Mouse (Mus musculus) small intestine, adult 2 months (tissue): ENCODE results near the gene Dsp. TPM values are rescaled to one million over a fixed set of nuclear protein-coding genes. Genes with fewer than 3 reads are reported as not detected.

Experiments
- H3K27ac ChIP-seq: fragments of 200-500 bp; 2 replicates; pipeline ENCODE4 v1.5.1; 2012; ENCODE audit warnings: low read depth, low read length, control low read depth, inconsistent platforms; ENCODE audit not compliant: insufficient read depth
- H3K27me3 ChIP-seq: fragments of 200-500 bp; 2 replicates; pipeline ENCODE4 v1.6.1; 2012; ENCODE audit warnings: mild to moderate bottlenecking, moderate library complexity, low read length, inconsistent platforms; ENCODE audit not compliant: control insufficient read depth, insufficient read depth
- H3K36me3 ChIP-seq: fragments of 200-500 bp; 2 replicates; pipeline ENCODE4 v1.6.1; 2012; ENCODE audit warnings: mild to moderate bottlenecking, low read length, control low read depth, inconsistent platforms; ENCODE audit not compliant: control insufficient read depth, insufficient read depth
- H3K4me1 ChIP-seq: fragments of 200-500 bp; 2 replicates; pipeline ENCODE4 v1.6.1; 2012; ENCODE audit warnings: low read length, inconsistent platforms, mixed read lengths; ENCODE audit not compliant: control insufficient read depth, insufficient read depth, insufficient read length
- H3K4me3 ChIP-seq: fragments of 200-500 bp; 2 replicates; pipeline ENCODE4 v1.5.1; 2012; ENCODE audit warnings: low read depth, mild to moderate bottlenecking, control low read depth, inconsistent platforms, low read length, moderate library complexity
- CTCF ChIP-seq: fragments of 200-500 bp; IDR thresholded peaks from 2 replicates; pipeline ENCODE4 v1.5.1; 2012; ENCODE audit warnings: low read depth, mild to moderate bottlenecking, control low read depth, inconsistent platforms, low read length, moderate library complexity, mixed read lengths; ENCODE audit not compliant: insufficient replicate concordance, insufficient read length; ENCODE audit errors: extremely low read depth
- POLR2A ChIP-seq: fragments of 200-500 bp; IDR thresholded peaks from 2 replicates; pipeline ENCODE4 v1.6.1; 2012; ENCODE audit warnings: low read depth, mild to moderate bottlenecking, control low read depth, inconsistent platforms, low read length, moderate library complexity
- WGBS: fragments of 180-500 bp; shearing (Covaris S2); methylation state at CpG from one replicate; pipeline ENCODE4 v1.1.7; 2018; 5-methylcytosine and 5-hydroxymethylcytosine counted together
- polyA plus RNA-seq: library from polyadenylated mRNA; depleted of rRNA; stranded (reverse); fragments of >200 nt; gene quantifications from 2 replicates; pipeline ENCODE4 v1.2.3, GENCODE M21; 2012; rRNA removed

Gene Dsp
- polyA plus RNA-seq, 1 experiment = 43.0 TPM

GRCm38 (mm10) chr13:38248151-38248550 is 97.1 kb downstream of the Dsp start:
- WGBS = 41% methylated on average over 5 of the region's 5 CpGs
- Histone ChIP-seq H3K4me3 (no peak overlapping the region), H3K27me3 (no peaks in the 10 kb centered on the region), H3K27ac (no peak overlapping the region), H3K36me3 (no peaks in the 10 kb centered on the region), H3K4me1 (no peaks in the 10 kb centered on the region; the same call in 1 of the 2 replicates)
- TF ChIP-seq POLR2A (no peak), CTCF (no peak)

Other genes with a start within 250 kb of the Dsp start
- gene Ssr1, start 157.1 kb upstream of the Dsp start, polyA plus RNA-seq = 1.8 and 3.0 TPM in 2 replicates
- 3.0 and 7.3 TPM in 2 replicates for gene Riok1, start 114.3 kb upstream of the Dsp start, polyA plus RNA-seq
- gene Cage1, start 114.2 kb upstream of the Dsp start, polyA plus RNA-seq = 0.04 TPM in 1 of 2 replicates, not detected in the other
- 9.9 and 20.9 TPM in 2 replicates for gene Snrnp48, start 53.6 kb downstream of the Dsp start, polyA plus RNA-seq
- gene Bmp6, start 193.8 kb downstream of the Dsp start, polyA plus RNA-seq = 2.9 and 5.2 TPM in 2 replicates